In the genomic region with DNA sequence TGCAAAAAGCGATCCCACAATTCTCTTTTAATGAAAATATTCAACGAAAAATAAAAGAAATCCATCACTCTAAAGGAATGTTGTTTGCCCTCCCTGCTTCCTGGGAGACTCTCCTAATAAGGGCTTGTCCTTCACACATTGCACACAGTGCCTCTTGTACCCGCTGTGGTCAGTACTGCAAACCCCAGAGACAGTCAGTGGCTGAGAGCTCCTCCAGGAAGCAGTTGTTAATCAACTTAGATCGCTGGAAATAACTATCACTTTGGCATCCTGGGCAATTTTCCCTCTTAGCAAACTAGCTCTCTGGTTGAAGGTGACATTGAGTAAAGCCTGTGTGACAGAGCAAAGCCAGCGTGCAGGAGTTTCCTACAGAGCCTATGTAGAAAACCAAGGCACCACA, we compare ENCODE assay signal across 25 mouse cellular contexts. TPM values are rescaled to one million over a fixed set of nuclear protein-coding genes. Genes with fewer than 3 reads are reported as not detected.
DNase-seq lines count a peak whose midpoint lies in the region; ATAC-seq and TF ChIP-seq lines count a peak whose summit lies in the region.
"Had no signal": no experiment of that assay in that cellular context is flagged by ENCODE, and none has a peak within 500 bp of the region (broad histone marks: within the 10 kb centered on the region; RNA-seq: fewer than 3 reads in every experiment).

No protein-coding gene starts in this region.

- peaks cover 50% of the 10 kb centered on the region for H3K4me1 ChIP-seq in heart, embryonic 12.5 days (replicated peaks)
- peaks cover 28% of the 10 kb centered on the region for H3K4me1 ChIP-seq in lung, embryonic 14.5 days (ENCODE audit: insufficient read depth)
- H3K4me1 ChIP-seq: liver, embryonic 12.5 days had no signal

- peak overlapping the region; percentile 15; the same call in 1 of the 2 replicates for H3K4me2 ChIP-seq in heart, embryonic 12.5 days
- H3K4me2 ChIP-seq in lung, embryonic 14.5 days: no peak overlapping the region
- H3K4me2 ChIP-seq: embryonic facial prominence, embryonic 13.5 days; forebrain, embryonic 12.5 days; kidney, embryonic 15.5 days; limb, embryonic 13.5 days; liver, embryonic 12.5 days had no signal

- H3K9ac ChIP-seq in heart, embryonic 12.5 days: 0 out of 2 replicates have a peak overlapping the region, but pooled peaks have one; percentile 20
- no peak overlapping the region for H3K9ac ChIP-seq in lung, embryonic 14.5 days
- H3K9ac ChIP-seq: embryonic facial prominence, embryonic 13.5 days; forebrain, embryonic 12.5 days; kidney, embryonic 15.5 days; limb, embryonic 13.5 days; liver, embryonic 12.5 days had no signal

- H3K4me3 ChIP-seq in heart, embryonic 12.5 days: no peak overlapping the region
- H3K4me3 ChIP-seq in lung, embryonic 14.5 days (ENCODE audit: low read depth, low read length): no peak overlapping the region
- H3K4me3 ChIP-seq: embryonic facial prominence, embryonic 13.5 days; erythroblast, embryonic 14.5 days; forebrain, embryonic 12.5 days; hindbrain, embryonic 10.5 days; kidney, embryonic 15.5 days; limb, embryonic 13.5 days; liver, embryonic 12.5 days had no signal

- peak overlapping the region; percentile 85 for H3K27ac ChIP-seq in heart, embryonic 12.5 days (ENCODE audit: poor library complexity, severe bottlenecking)
- peak overlapping the region; percentile 58; the same call in 1 of the 2 replicates for H3K27ac ChIP-seq in lung, embryonic 14.5 days (ENCODE audit: low read depth)
- H3K27ac ChIP-seq: embryonic facial prominence, embryonic 13.5 days; forebrain, embryonic 12.5 days; hindbrain, embryonic 10.5 days; kidney, embryonic 15.5 days; limb, embryonic 13.5 days; liver, embryonic 12.5 days had no signal

- DNase-seq in heart, postnatal 14 days: no peak
- DNase-seq in lung, embryonic 14.5 days: no peak
- no peak for DNase-seq in lung, postnatal 14 days
- DNase-seq in 3T3-L1 (ENCODE audit: low read depth, low spot score): peak; percentile 61
- peak; percentile 42 for DNase-seq in lung, postnatal 25 days (ENCODE audit: low spot score)
- DNase-seq in thymus, postnatal 14 days: no peak
- DNase-seq: adrenal gland, postnatal 10 days; cerebellum, adult 2 months; cerebellum, postnatal 25 days; gastrocnemius, postnatal 36 days; kidney, postnatal 4 days; layer of hippocampus, adult 9-11 months; right cerebral cortex, adult 18-20 months; right cerebral cortex, postnatal 4 days; thymus, postnatal 25 days had no signal

- WGBS in heart, embryonic 12.5 days: 36% methylated on average over 5 of the region's 5 CpGs
- WGBS in lung, embryonic 14.5 days: 31% methylated on average over 5 of the region's 5 CpGs

- no peaks in the 10 kb centered on the region for H3K36me3 ChIP-seq in heart, embryonic 12.5 days
- H3K36me3 ChIP-seq in lung, embryonic 14.5 days (ENCODE audit: insufficient read depth): no peaks in the 10 kb centered on the region
- H3K36me3 ChIP-seq: embryonic facial prominence, embryonic 13.5 days; forebrain, embryonic 12.5 days; hindbrain, embryonic 10.5 days; kidney, embryonic 15.5 days; limb, embryonic 13.5 days; liver, embryonic 12.5 days had no signal

- H3K9me3 ChIP-seq in heart, embryonic 12.5 days (replicated peaks): no peaks in the 10 kb centered on the region
- H3K9me3 ChIP-seq in lung, embryonic 14.5 days (ENCODE audit: low read depth, low read length): no peaks in the 10 kb centered on the region
- H3K9me3 ChIP-seq: embryonic facial prominence, embryonic 13.5 days; forebrain, embryonic 12.5 days; hindbrain, embryonic 10.5 days; kidney, embryonic 15.5 days; limb, embryonic 13.5 days; liver, embryonic 12.5 days had no signal

- intact Hi-C loops in heart, postnatal 14 days (cut with DNase I): loop anchor here (5.0 kb wide), 1 partner anchor 70 kb away; no protein-coding TSS in a partner anchor

- no peak for TF ChIP-seq CTCF in lung, embryonic 14.5 days (IDR thresholded peaks at IDR 0.05; ENCODE audit: low read depth)

- H3K27me3 ChIP-seq in heart, embryonic 12.5 days (replicated peaks): no peaks in the 10 kb centered on the region
- no peaks in the 10 kb centered on the region for H3K27me3 ChIP-seq in lung, embryonic 14.5 days (ENCODE audit: insufficient read depth, low read length)

- no peak for ATAC-seq in heart, embryonic 12.5 days (ENCODE audit: insufficient number of reproducible peaks, low FRiP score)
- ATAC-seq in lung, embryonic 14.5 days (ENCODE audit: insufficient read depth): no peak
- ATAC-seq: intestine, postnatal 0 days; liver, embryonic 12.5 days; midbrain, embryonic 16.5 days had no signal

RNA-seq across cellular contexts. Expression of gene Thsd4, which starts 5.2 kb away (rescaled TPM):
- polyA plus RNA-seq in heart, embryonic 12.5 days (2016; fragmentation: Nextera tagmentation; extraction: Ambion mirVana): 12.4 and 14.0 TPM in 2 replicates
- 10 to 100 TPM; 10.5 to 11.8 TPM for total RNA-seq in heart, postnatal 14 days (2021)
- polyA plus RNA-seq in lung, embryonic 14.5 days (2014; fragmentation: Nextera tagmentation; extraction: Ambion mirVana): 16.5 and 18.5 TPM in 2 replicates

Comparison
In these comparisons a context has a peak if more than half of its experiments do, and no peak if none do; other contexts are left out.
1. DNase-seq: peak in 3T3-L1 (single experiment) and lung, postnatal 25 days (single experiment); none in heart, postnatal 14 days (0 of 2), lung, embryonic 14.5 days (single experiment), lung, postnatal 14 days (single experiment) and thymus, postnatal 14 days (single experiment).